Mouse (Mus musculus): Measurements from ENCODE around the gene Tra2b. TPM values are rescaled to one million over a fixed set of nuclear protein-coding genes. Genes with fewer than 3 reads are reported as not detected.
"Not testable (repeated sequence)": the region's sequence is repeated elsewhere in the genome, so short reads cannot be mapped to it uniquely, and the experiment has no call there.

Gene Tra2b
- polyA plus RNA-seq, 1 experiment from 2014 or later: 191 TPM

- 83% methylated on average over 6 of the region's 6 CpGs for WGBS
- no peak overlapping the region for H3K27ac ChIP-seq
- peaks cover 52% of the 10 kb centered on the region for H3K36me3 ChIP-seq
- H3K9me3 ChIP-seq (replicated peaks): no peaks in the 10 kb centered on the region
- H3K4me1 ChIP-seq (replicated peaks): no peaks in the 10 kb centered on the region
- no peak overlapping the region for H3K4me2 ChIP-seq
- no peak for ATAC-seq (replicated peaks; ENCODE audit: insufficient number of reproducible peaks, insufficient read depth, low FRiP score, low read depth)
- H3K9ac ChIP-seq: no peak overlapping the region
- no peaks in the 10 kb centered on the region for H3K27me3 ChIP-seq
- no peak overlapping the region for H3K4me3 ChIP-seq
These were observed 24.2 kb downstream of the Tra2b start for GRCm38 (mm10) chr16:22241376-22242238.

DNA sequence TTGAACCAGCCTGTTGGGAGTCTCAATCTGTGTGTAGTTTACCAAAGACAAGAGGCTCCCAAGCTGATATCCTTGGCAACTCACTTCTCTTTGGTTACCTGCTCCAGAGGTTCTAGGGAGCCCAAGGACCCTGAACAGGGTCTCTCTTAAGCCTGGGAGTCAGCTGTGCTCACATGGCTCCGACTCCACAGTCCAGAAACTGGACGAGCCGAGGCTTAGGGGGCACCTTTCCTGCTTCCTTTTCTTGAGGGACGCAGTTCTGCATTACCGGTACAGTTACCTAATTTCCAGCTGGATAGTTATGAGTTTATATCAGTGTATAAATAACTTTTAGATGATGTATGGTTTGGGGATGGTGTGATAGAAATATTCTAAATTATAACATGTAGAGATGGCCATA, 24.9 kb downstream of the Tra2b start:
- WGBS: 94% methylated on average over 5 of the region's 5 CpGs
- no peaks in the 10 kb centered on the region for H3K27me3 ChIP-seq
- peaks cover 52% of the 10 kb centered on the region for H3K36me3 ChIP-seq
- H3K9me3 ChIP-seq (replicated peaks): no peaks in the 10 kb centered on the region
- H3K9ac ChIP-seq: no peak overlapping the region
- H3K27ac ChIP-seq: no peak overlapping the region
- no peaks in the 10 kb centered on the region for H3K4me1 ChIP-seq (replicated peaks)
- H3K4me3 ChIP-seq: no peak overlapping the region
- H3K4me2 ChIP-seq: no peak overlapping the region
- ATAC-seq (replicated peaks; ENCODE audit: insufficient number of reproducible peaks, insufficient read depth, low FRiP score, low read depth): no peak

- Histone ChIP-seq H3K9ac (no peak overlapping the region), H3K27me3 (no peaks in the 10 kb centered on the region), H3K4me2 (no peak overlapping the region), H3K4me3 (no peak overlapping the region), H3K9me3 (replicated peaks) (no peaks in the 10 kb centered on the region), H3K36me3 (peaks cover 47% of the 10 kb centered on the region), H3K27ac (no peak overlapping the region), H3K4me1 (replicated peaks) (no peaks in the 10 kb centered on the region)
- 84% methylated on average over 2 of the region's 2 CpGs for WGBS
- ATAC-seq (replicated peaks; ENCODE audit: insufficient number of reproducible peaks, insufficient read depth, low FRiP score, low read depth): no peak
These were observed 25.8 kb downstream of the Tra2b start for GRCm38 (mm10) chr16:22239978-22240377.

- Histone ChIP-seq H3K9ac (no peak overlapping the region), H3K4me2 (no peak overlapping the region), H3K27me3 (no peaks in the 10 kb centered on the region), H3K4me3 (no peak overlapping the region), H3K4me1 (replicated peaks) (no peaks in the 10 kb centered on the region), H3K9me3 (replicated peaks) (no peaks in the 10 kb centered on the region), H3K36me3 (peaks cover 41% of the 10 kb centered on the region), H3K27ac (no peak overlapping the region)
- WGBS: 63% methylated on average over 4 of the region's 4 CpGs
- ATAC-seq (replicated peaks; ENCODE audit: insufficient number of reproducible peaks, insufficient read depth, low FRiP score, low read depth): no peak
These were observed 26.7 kb downstream of the Tra2b start for GRCm38 (mm10) chr16:22238928-22239620.

DNA sequence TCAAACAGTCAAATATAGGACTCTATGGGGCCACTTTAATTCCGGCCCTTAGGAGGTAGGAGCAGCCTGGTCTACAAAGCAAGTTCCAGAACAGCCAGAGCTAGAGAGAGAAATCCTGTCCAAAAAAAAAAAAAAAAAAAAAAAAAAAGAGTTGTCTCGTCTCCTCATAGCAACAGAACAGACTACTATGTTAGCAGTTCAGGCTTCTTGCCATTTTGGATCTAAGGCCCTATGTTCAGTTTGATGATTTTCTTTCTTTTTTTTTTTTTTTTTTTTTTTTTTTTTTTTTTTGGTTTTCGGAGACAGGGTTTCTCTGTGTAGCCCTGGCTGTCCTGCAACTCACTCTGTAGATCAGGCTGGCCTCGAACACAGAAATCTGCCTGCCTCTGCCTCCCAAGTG, 27.4 kb downstream of the Tra2b start:
- H3K9me3 ChIP-seq (replicated peaks); H3K4me3 ChIP-seq; H3K27ac ChIP-seq; ATAC-seq (replicated peaks; ENCODE audit: insufficient number of reproducible peaks, insufficient read depth, low FRiP score, low read depth); H3K4me1 ChIP-seq (replicated peaks); H3K4me2 ChIP-seq; H3K27me3 ChIP-seq; H3K9ac ChIP-seq: not testable (repeated sequence)
- WGBS: 80% methylated on average over 4 of the region's 4 CpGs
- H3K36me3 ChIP-seq: peaks cover 34% of the 10 kb centered on the region

DNA sequence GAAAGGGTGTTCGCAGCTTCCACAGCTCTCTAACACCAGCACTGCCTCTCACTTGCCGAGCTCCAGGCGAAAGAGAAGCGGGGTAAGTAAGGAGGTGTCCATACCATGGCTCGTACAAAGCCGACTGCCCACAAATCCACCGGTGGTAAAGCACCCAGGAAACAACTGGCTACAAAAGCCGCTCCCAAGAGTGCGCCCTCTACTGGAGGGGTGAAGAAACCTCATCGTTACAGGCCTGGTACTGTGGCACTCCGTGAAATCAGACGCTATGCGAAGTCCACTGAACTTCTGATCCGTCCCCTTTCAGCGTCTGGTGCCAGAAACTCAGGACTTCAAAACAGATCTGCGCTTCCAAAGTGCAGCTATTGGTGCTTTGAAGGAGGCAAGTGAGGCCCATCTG, 29.0 kb downstream of the Tra2b start:
- Histone ChIP-seq H3K27ac (no peak overlapping the region), H3K4me3 (no peak overlapping the region), H3K36me3 (peaks cover 18% of the 10 kb centered on the region), H3K9ac (no peak overlapping the region), H3K4me1 (replicated peaks) (no peaks in the 10 kb centered on the region), H3K9me3 (replicated peaks) (no peaks in the 10 kb centered on the region), H3K4me2 (no peak overlapping the region), H3K27me3 (no peaks in the 10 kb centered on the region)
- ATAC-seq (replicated peaks; ENCODE audit: insufficient number of reproducible peaks, insufficient read depth, low FRiP score, low read depth): no peak
- 92% methylated on average over 16 of the region's 16 CpGs for WGBS

DNA sequence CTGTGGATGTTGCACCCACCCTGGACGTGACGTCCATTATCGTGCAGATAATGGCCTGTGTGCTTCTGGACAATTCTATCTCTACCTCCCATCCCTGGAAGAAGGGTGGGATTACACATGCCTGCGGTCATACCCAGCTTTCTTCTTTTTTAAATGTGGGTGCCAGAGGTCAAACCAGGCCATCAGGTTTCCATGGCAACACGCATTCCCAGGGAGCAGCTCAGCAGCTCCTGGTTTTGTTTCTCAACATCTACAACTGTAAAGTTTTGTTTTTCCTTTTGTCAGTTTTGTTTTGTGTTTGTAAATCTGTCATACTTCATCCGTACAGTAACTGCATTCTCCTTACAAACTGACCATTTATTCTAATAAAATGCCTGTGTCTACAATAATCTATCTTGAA, 31.3 kb downstream of the Tra2b start:
- Histone ChIP-seq H3K9ac (no peak overlapping the region), H3K36me3 (no peaks in the 10 kb centered on the region)
- WGBS: 57% methylated on average over 6 of the region's 6 CpGs

DNA sequence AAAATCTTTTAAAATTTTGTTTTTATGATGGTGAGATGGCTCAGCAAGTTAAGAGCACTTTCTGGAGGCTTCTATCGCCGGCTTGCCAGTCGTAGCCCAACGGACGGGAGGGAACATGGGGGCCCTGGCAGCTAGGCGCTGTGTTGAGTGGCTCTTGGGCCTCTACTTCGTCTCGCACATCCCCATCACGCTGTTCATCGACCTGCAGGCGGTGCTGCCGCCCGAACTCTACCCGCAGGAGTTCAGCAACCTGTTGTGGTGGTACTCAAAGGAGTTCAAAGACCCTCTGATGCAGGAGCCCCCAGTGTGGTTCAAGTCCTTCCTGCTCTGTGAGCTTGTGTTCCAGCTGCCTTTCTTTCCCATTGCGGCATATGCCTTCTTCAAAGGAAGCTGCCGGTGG, 35.5 kb downstream of the Tra2b start:
- not testable (repeated sequence) for H3K9ac ChIP-seq; H3K9me3 ChIP-seq (replicated peaks); H3K4me1 ChIP-seq (replicated peaks); H3K4me2 ChIP-seq; H3K36me3 ChIP-seq; H3K4me3 ChIP-seq; H3K27me3 ChIP-seq; ATAC-seq (replicated peaks; ENCODE audit: insufficient number of reproducible peaks, insufficient read depth, low FRiP score, low read depth); H3K27ac ChIP-seq
- WGBS: 83% methylated on average over 16 of the region's 16 CpGs

More for the DNA sequence above, 31.3 kb downstream of the Tra2b start:
- ATAC-seq (replicated peaks; ENCODE audit: insufficient number of reproducible peaks, insufficient read depth, low FRiP score, low read depth): no peak
- H3K27ac ChIP-seq: no peak overlapping the region
- no peaks in the 10 kb centered on the region for H3K4me1 ChIP-seq (replicated peaks)
- no peak overlapping the region for H3K4me3 ChIP-seq
- H3K9me3 ChIP-seq (replicated peaks): no peaks in the 10 kb centered on the region
- H3K27me3 ChIP-seq: no peaks in the 10 kb centered on the region
- H3K4me2 ChIP-seq: no peak overlapping the region

- 95% methylated on average over 1 of the region's 1 CpGs for WGBS
- Histone ChIP-seq H3K9me3 (replicated peaks) (no peaks in the 10 kb centered on the region; the same call in 1 of the 2 replicates), H3K9ac (no peak overlapping the region), H3K36me3 (no peaks in the 10 kb centered on the region), H3K27me3 (no peaks in the 10 kb centered on the region), H3K27ac (no peak overlapping the region), H3K4me3 (no peak overlapping the region), H3K4me2 (no peak overlapping the region), H3K4me1 (replicated peaks) (no peaks in the 10 kb centered on the region)
- ATAC-seq (replicated peaks; ENCODE audit: insufficient number of reproducible peaks, insufficient read depth, low FRiP score, low read depth): no peak
These were observed 62.3 kb downstream of the Tra2b start for GRCm38 (mm10) chr16:22203501-22203900.

DNA sequence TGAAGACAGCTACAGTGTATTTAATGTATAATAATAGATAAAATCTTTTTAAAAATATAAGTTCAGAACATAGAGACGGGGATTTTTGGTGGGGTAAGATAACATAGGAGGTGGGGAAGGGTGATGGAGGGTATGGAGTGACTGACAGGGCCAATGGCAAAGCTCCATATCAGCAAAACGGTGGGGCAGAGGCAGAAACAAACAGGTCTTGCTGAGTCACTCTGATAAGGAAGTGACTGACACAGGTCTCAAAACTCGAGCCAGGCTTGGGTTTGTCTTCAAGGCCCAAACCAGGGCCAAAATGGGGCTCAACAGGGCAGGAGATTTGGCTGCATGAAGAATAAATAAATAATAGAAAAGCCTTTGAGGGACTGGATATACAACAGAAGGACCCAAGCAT, 63.9 kb downstream of the Tra2b start:
- no peak overlapping the region for H3K27ac ChIP-seq
- H3K9ac ChIP-seq: no peak overlapping the region
- no peak overlapping the region for H3K4me2 ChIP-seq
- H3K9me3 ChIP-seq (replicated peaks): no peaks in the 10 kb centered on the region; the same call in 1 of the 2 replicates
- H3K27me3 ChIP-seq: no peaks in the 10 kb centered on the region
- 36% methylated on average over 3 of the region's 3 CpGs for WGBS
- H3K4me3 ChIP-seq: no peak overlapping the region
- no peaks in the 10 kb centered on the region for H3K4me1 ChIP-seq (replicated peaks)
- H3K36me3 ChIP-seq: no peaks in the 10 kb centered on the region
- no peak for ATAC-seq (replicated peaks; ENCODE audit: insufficient number of reproducible peaks, insufficient read depth, low FRiP score, low read depth)

- H3K4me2 ChIP-seq: no peak overlapping the region
- H3K4me3 ChIP-seq: no peak overlapping the region
- no peaks in the 10 kb centered on the region for H3K27me3 ChIP-seq
- H3K4me1 ChIP-seq (replicated peaks): no peaks in the 10 kb centered on the region
- WGBS: 71% methylated on average over 1 of the region's 1 CpGs
- H3K9me3 ChIP-seq (replicated peaks): no peaks in the 10 kb centered on the region
- no peak overlapping the region for H3K27ac ChIP-seq
- no peak overlapping the region for H3K9ac ChIP-seq
- ATAC-seq (replicated peaks; ENCODE audit: insufficient number of reproducible peaks, insufficient read depth, low FRiP score, low read depth): no peak
- no peaks in the 10 kb centered on the region for H3K36me3 ChIP-seq
These were observed 65.3 kb downstream of the Tra2b start for GRCm38 (mm10) chr16:22200476-22200875.

Data from heart, embryonic 15.5 days (tissue).